Mouse (Mus musculus) frontal cortex, postnatal 10 days (tissue): ENCODE measurements around the gene Lrrc75b.

Experiments
- DNase-seq, 2 experiments: peaks; one replicate each; pipeline ENCODE4 v3.0.0; 2022; ENCODE audit warnings: low spot score in 2 of 2, mixed read lengths in 1 of 2

Lrrc75b gene

GRCm38 (mm10) chr10:75559676-75560548 lies at the start of gene Lrrc75b:
Lrrc75b (minus strand) TSS chr10:75560330.
- DNase-seq: peak in 1 of 2 experiments; percentile 42

- DNase-seq: no peak
These were observed 48.8 kb upstream of the Lrrc75b start for GRCm38 (mm10) chr10:75608975-75609374.

- DNase-seq: no peak
These were observed 47.1 kb upstream of the Lrrc75b start for GRCm38 (mm10) chr10:75607253-75607652.

- no peak for DNase-seq
These were observed 45.2 kb upstream of the Lrrc75b start for GRCm38 (mm10) chr10:75605162-75605846.

- no peak for DNase-seq
These were observed 40.1 kb upstream of the Lrrc75b start for GRCm38 (mm10) chr10:75600189-75600730.

- DNase-seq: no peak
These were observed 35.9 kb upstream of the Lrrc75b start for GRCm38 (mm10) chr10:75595981-75596380.

GRCm38 (mm10) chr10:75592585-75592984 lies 32.5 kb upstream of the Lrrc75b start:
- no peak for DNase-seq

GRCm38 (mm10) chr10:75591211-75591894 lies 31.2 kb upstream of the Lrrc75b start:
- DNase-seq: peak in 1 of 2 experiments; percentile 17

- DNase-seq: no peak
These were observed 29.5 kb upstream of the Lrrc75b start for GRCm38 (mm10) chr10:75589651-75590050.

- peak in 1 of 2 experiments; percentile 18 for DNase-seq
These were observed 29.0 kb upstream of the Lrrc75b start, which contains the start of gene Ggt5 for GRCm38 (mm10) chr10:75589129-75589528. Ggt5 (plus strand) TSS chr10:75589340.

GRCm38 (mm10) chr10:75588336-75588735 lies 28.2 kb upstream of the Lrrc75b start:
- no peak for DNase-seq

- no peak for DNase-seq
These were observed 27.7 kb upstream of the Lrrc75b start for GRCm38 (mm10) chr10:75587781-75588180.

GRCm38 (mm10) chr10:75586553-75586879 lies 26.4 kb upstream of the Lrrc75b start:
- no peak for DNase-seq

- peak; percentile 76 to 84 for DNase-seq
These were observed 25.9 kb upstream of the Lrrc75b start for GRCm38 (mm10) chr10:75585876-75586552.

GRCm38 (mm10) chr10:75579129-75579528 lies 19.0 kb upstream of the Lrrc75b start:
- no peak for DNase-seq

GRCm38 (mm10) chr10:75573965-75574364 lies 13.8 kb upstream of the Lrrc75b start:
- no peak for DNase-seq

- DNase-seq: no peak
These were observed 13.1 kb upstream of the Lrrc75b start for GRCm38 (mm10) chr10:75573181-75573580.

- DNase-seq: no peak
These were observed 11.8 kb upstream of the Lrrc75b start for GRCm38 (mm10) chr10:75571937-75572336.

- DNase-seq: no peak
These were observed 11.0 kb upstream of the Lrrc75b start for GRCm38 (mm10) chr10:75570981-75571657.

- no peak for DNase-seq
These were observed 8.7 kb upstream of the Lrrc75b start for GRCm38 (mm10) chr10:75568851-75569250.

GRCm38 (mm10) chr10:75568441-75568840 lies 8.3 kb upstream of the Lrrc75b start:
- DNase-seq: no peak
